Comparison of ENCODE assay signal across 8 mouse cellular contexts in the genomic region with DNA sequence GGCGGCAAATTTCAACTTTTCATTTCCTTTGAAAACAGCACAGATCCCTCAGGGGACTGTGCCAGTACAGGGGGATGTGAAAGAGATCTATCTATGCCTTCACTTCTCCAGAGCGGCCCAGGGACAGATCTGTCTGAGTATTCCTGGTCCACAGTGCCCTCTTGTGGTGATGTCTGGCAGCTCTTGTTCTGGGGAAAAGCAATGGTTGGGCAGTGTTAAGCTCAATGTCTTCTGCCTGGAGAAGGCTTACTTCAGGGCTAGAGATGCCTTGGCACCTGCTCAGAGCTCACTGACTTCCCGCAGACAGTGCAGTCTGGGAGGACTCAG. TPM values are rescaled to one million over a fixed set of nuclear protein-coding genes. Genes with fewer than 3 reads are reported as not detected.
DNase-seq lines count a peak whose midpoint lies in the region; ATAC-seq lines count a peak whose summit lies in the region.

No protein-coding gene starts in this region.

- ATAC-seq in intestine, embryonic 15.5 days: peak; percentile 90

- peaks cover 17% of the 10 kb centered on the region; the same call in 1 of the 2 replicates for H3K36me3 ChIP-seq in intestine, embryonic 15.5 days
- H3K36me3 ChIP-seq in midbrain, embryonic 10.5 days: peaks cover 65% of the 10 kb centered on the region

- WGBS in intestine, embryonic 15.5 days: 11% methylated on average over 3 of the region's 3 CpGs
- WGBS in midbrain, embryonic 10.5 days: 14% methylated on average over 3 of the region's 3 CpGs

- H3K9ac ChIP-seq in intestine, embryonic 15.5 days: no peak overlapping the region

- no peaks in the 10 kb centered on the region for H3K27me3 ChIP-seq in intestine, embryonic 15.5 days (replicated peaks)
- H3K27me3 ChIP-seq in midbrain, embryonic 10.5 days (ENCODE audit: low read depth, poor library complexity, severe bottlenecking): no peaks in the 10 kb centered on the region

- H3K4me1 ChIP-seq in intestine, embryonic 15.5 days (replicated peaks): no peaks in the 10 kb centered on the region
- H3K4me1 ChIP-seq in midbrain, embryonic 10.5 days: no peaks in the 10 kb centered on the region

- H3K4me3 ChIP-seq in intestine, embryonic 15.5 days (replicated peaks): no peak overlapping the region
- no peak overlapping the region for H3K4me3 ChIP-seq in midbrain, embryonic 10.5 days

- no peak overlapping the region for H3K4me2 ChIP-seq in intestine, embryonic 15.5 days (replicated peaks)

- intact Hi-C loops in left cerebral cortex, postnatal 25 days (cut with DNase I): loop anchor here (1.0 to 10.0 kb wide), 2 partner anchors 81 to 687 kb away; no protein-coding TSS in a partner anchor

- DNase-seq in adrenal gland, adult (ENCODE audit: inconsistent age in 2 of 2, low spot score in 1 of 2): peak; percentile 90 to 97
- DNase-seq in embryo, embryonic 10.5 days (ENCODE audit: low spot score): peak; percentile 94
- peak; percentile 77 for DNase-seq in gastrocnemius, postnatal 25 days
- peak; percentile 89 to 94 for DNase-seq in left cerebral cortex, postnatal 25 days (ENCODE audit: low spot score in 2 of 2)
- peak; percentile 82 for DNase-seq in midbrain, embryonic 10.5 days (ENCODE audit: low spot score)
- DNase-seq in right cerebral cortex, postnatal 4 days: peak; percentile 93
- DNase-seq in yolk sac, embryonic 10.5 days (ENCODE audit: low spot score): peak; percentile 77

- no peak overlapping the region for H3K27ac ChIP-seq in intestine, embryonic 15.5 days
- H3K27ac ChIP-seq in midbrain, embryonic 10.5 days (replicated peaks): no peak overlapping the region

- no peaks in the 10 kb centered on the region for H3K9me3 ChIP-seq in intestine, embryonic 15.5 days
- H3K9me3 ChIP-seq in midbrain, embryonic 10.5 days (replicated peaks): no peaks in the 10 kb centered on the region

RNA-seq across cellular contexts. Expression of gene Rft1, which starts 17.8 kb away (rescaled TPM):
- 1 to 10 TPM; 4.4 TPM for total RNA-seq in gastrocnemius, postnatal 25 days (2021)
- 12.6 and 15.0 TPM in 2 replicates for polyA plus RNA-seq in intestine, embryonic 15.5 days (2015; fragmentation: Nextera tagmentation; extraction: Ambion mirVana)
- total RNA-seq in left cerebral cortex, postnatal 25 days (2021): 10 to 100 TPM; 11.4 to 12.4 TPM
- 14.8 and 15.3 TPM in 2 replicates for polyA plus RNA-seq in midbrain, embryonic 10.5 days (2016; fragmentation: Nextera tagmentation; extraction: Ambion mirVana)

RNA-seq across cellular contexts. Expression of gene Sfmbt1, which starts 42.7 kb away (rescaled TPM):
- 1 to 10 TPM; 7.6 to 7.9 TPM for total RNA-seq in gastrocnemius, postnatal 25 days (2021)
- polyA plus RNA-seq in intestine, embryonic 15.5 days (2015; fragmentation: Nextera tagmentation; extraction: Ambion mirVana): 11.4 and 12.3 TPM in 2 replicates
- total RNA-seq in left cerebral cortex, postnatal 25 days (2021): 10 to 100 TPM; 33.1 to 34.9 TPM
- 22.4 and 22.6 TPM in 2 replicates for polyA plus RNA-seq in midbrain, embryonic 10.5 days (2016; fragmentation: Nextera tagmentation; extraction: Ambion mirVana)

RNA-seq across cellular contexts. Expression of gene Prkcd, which starts 45.9 kb away (rescaled TPM):
- total RNA-seq in gastrocnemius, postnatal 25 days (2021): 1 to 10 TPM; 5.4 to 5.7 TPM
- 57.2 and 58.3 TPM in 2 replicates for polyA plus RNA-seq in intestine, embryonic 15.5 days (2015; fragmentation: Nextera tagmentation; extraction: Ambion mirVana)
- 10 to 100 TPM; 12.4 to 15.2 TPM for total RNA-seq in left cerebral cortex, postnatal 25 days (2021)
- polyA plus RNA-seq in midbrain, embryonic 10.5 days (2016; fragmentation: Nextera tagmentation; extraction: Ambion mirVana): 20.8 and 23.2 TPM in 2 replicates
